Mouse (Mus musculus) forebrain, embryonic 13.5 days (tissue): ENCODE measurements at regions not wholly inside any gene's neighbourhood (a gene's known extent, or its start where the extent isn't known, plus 50 kb on each side); places are given as distances from the start of the nearest gene placed in this dataset.
"Not testable (repeated sequence)": the region's sequence is repeated elsewhere in the genome, so short reads cannot be mapped to it uniquely, and the experiment has no call there.

Source experiments
- ATAC-seq: fragments of 200-750 bp; cut with Nextera tagmentation; 2 replicates; pipeline ENCODE4 v1.8.0; 2017
- H3K27ac ChIP-seq: fragments of 300-500 bp; sonication (generic); 2 replicates; pipeline ENCODE4 v1.5.1; 2015; ENCODE audit warnings: inconsistent platforms, mild to moderate bottlenecking, moderate library complexity
- H3K27me3 ChIP-seq: fragments of 300-500 bp; sonication (generic); 2 replicates; pipeline ENCODE4 v1.6.1; 2015; ENCODE audit warnings: mild to moderate bottlenecking, inconsistent platforms
- H3K36me3 ChIP-seq: fragments of 300-500 bp; sonication (generic); 2 replicates; pipeline ENCODE4 v1.6.1; 2015; ENCODE audit warnings: mild to moderate bottlenecking, inconsistent platforms; ENCODE audit not compliant: poor library complexity, severe bottlenecking
- H3K4me1 ChIP-seq: fragments of 300-500 bp; sonication (generic); 2 replicates; pipeline ENCODE4 v1.6.1; 2015; ENCODE audit warnings: inconsistent platforms
- H3K4me2 ChIP-seq: fragments of 300-500 bp; sonication (generic); 2 replicates; pipeline ENCODE4 v1.6.1; 2015; ENCODE audit warnings: inconsistent platforms, mild to moderate bottlenecking, moderate library complexity
- H3K4me3 ChIP-seq: fragments of 300-500 bp; sonication (generic); 2 replicates; pipeline ENCODE4 v1.5.1; 2015; ENCODE audit warnings: mild to moderate bottlenecking, inconsistent platforms
- H3K9ac ChIP-seq: fragments of 300-500 bp; sonication (generic); 2 replicates; pipeline ENCODE4 v1.6.1; 2015; ENCODE audit warnings: mild to moderate bottlenecking, inconsistent platforms
- H3K9me3 ChIP-seq: fragments of 300-500 bp; sonication (generic); replicated peaks from 2 replicates; pipeline ENCODE4 v1.6.1; 2016; ENCODE audit warnings: inconsistent platforms
- WGBS: fragments of 180-500 bp; shearing (Covaris S2); methylation state at CpG from one replicate; pipeline ENCODE4 v1.1.7; 2015; 5-methylcytosine and 5-hydroxymethylcytosine counted together

- no peak overlapping the region for H3K27ac ChIP-seq
- H3K4me3 ChIP-seq, result no peak overlapping the region
- H3K9ac ChIP-seq, result no peak overlapping the region
- H3K27me3 ChIP-seq, result no peaks in the 10 kb centered on the region
- H3K9me3 ChIP-seq, result no peaks in the 10 kb centered on the region
- 92% methylated on average over 4 of the region's 4 CpGs for WGBS
- H3K36me3 ChIP-seq, result no peaks in the 10 kb centered on the region
- H3K4me1 ChIP-seq, result peaks cover 20% of the 10 kb centered on the region
- H3K4me2 ChIP-seq, result no peak overlapping the region
- no peak for ATAC-seq
Observed at GRCm38 (mm10) chr15:62253724-62254123, 1330.9 kb upstream of the A1bg start.

GRCm38 (mm10) chr15:62252078-62252833 lies 1329.4 kb upstream of the A1bg start:
- H3K9me3 ChIP-seq, ATAC-seq, H3K27me3 ChIP-seq, H3K27ac ChIP-seq, H3K4me2 ChIP-seq, H3K4me1 ChIP-seq, H3K9ac ChIP-seq, H3K36me3 ChIP-seq, H3K4me3 ChIP-seq: not testable (repeated sequence)
- 86% methylated on average over 2 of the region's 2 CpGs for WGBS

- Histone ChIP-seq H3K9me3 (no peaks in the 10 kb centered on the region), H3K36me3 (no peaks in the 10 kb centered on the region), H3K27me3 (no peaks in the 10 kb centered on the region), H3K9ac (no peak overlapping the region), H3K4me2 (no peak overlapping the region), H3K4me3 (no peak overlapping the region), H3K27ac (no peak overlapping the region), H3K4me1 (peaks cover 10% of the 10 kb centered on the region)
- no peak; the same call in 1 of the 2 replicates for ATAC-seq
- WGBS, result 38% methylated on average over 4 of the region's 4 CpGs
Observed at GRCm38 (mm10) chr15:62249436-62249835, 1326.6 kb upstream of the A1bg start.

- Histone ChIP-seq H3K4me3 (no peak overlapping the region), H3K4me2 (no peak overlapping the region), H3K27ac (no peak overlapping the region), H3K9ac (no peak overlapping the region), H3K36me3 (no peaks in the 10 kb centered on the region), H3K27me3 (no peaks in the 10 kb centered on the region), H3K4me1 (peaks cover 10% of the 10 kb centered on the region), H3K9me3 (no peaks in the 10 kb centered on the region)
- no peak for ATAC-seq
- WGBS, result 90% methylated on average over 4 of the region's 4 CpGs
Observed at GRCm38 (mm10) chr15:62246561-62247079, 1323.8 kb upstream of the A1bg start.

- H3K27me3 ChIP-seq, result no peaks in the 10 kb centered on the region
- H3K9ac ChIP-seq, result no peak overlapping the region
- 93% methylated on average over 1 of the region's 1 CpGs for WGBS
- ATAC-seq, result no peak
- H3K9me3 ChIP-seq, result no peaks in the 10 kb centered on the region
- no peak overlapping the region for H3K4me2 ChIP-seq
- H3K4me1 ChIP-seq, result peaks cover 10% of the 10 kb centered on the region
- no peaks in the 10 kb centered on the region for H3K36me3 ChIP-seq
- H3K4me3 ChIP-seq, result no peak overlapping the region
- H3K27ac ChIP-seq, result no peak overlapping the region
Observed at GRCm38 (mm10) chr15:62245237-62245636, 1322.4 kb upstream of the A1bg start.

GRCm38 (mm10) chr15:62244819-62245218 lies 1322.0 kb upstream of the A1bg start:
- ATAC-seq, result no peak
- H3K27ac ChIP-seq, result no peak overlapping the region
- no peaks in the 10 kb centered on the region for H3K27me3 ChIP-seq
- H3K4me1 ChIP-seq, result peaks cover 6% of the 10 kb centered on the region
- no peak overlapping the region for H3K9ac ChIP-seq
- H3K36me3 ChIP-seq, result no peaks in the 10 kb centered on the region
- no peak overlapping the region for H3K4me3 ChIP-seq
- H3K9me3 ChIP-seq, result no peaks in the 10 kb centered on the region
- H3K4me2 ChIP-seq, result no peak overlapping the region
- WGBS, result 97% methylated on average over 3 of the region's 3 CpGs

GRCm38 (mm10) chr15:62240031-62240430 lies 1317.2 kb upstream of the A1bg start:
- no peak for ATAC-seq
- Histone ChIP-seq H3K4me1 (no peaks in the 10 kb centered on the region), H3K36me3 (no peaks in the 10 kb centered on the region), H3K4me2 (no peak overlapping the region), H3K9me3 (no peaks in the 10 kb centered on the region), H3K9ac (no peak overlapping the region), H3K4me3 (no peak overlapping the region), H3K27me3 (no peaks in the 10 kb centered on the region), H3K27ac (no peak overlapping the region)
- 93% methylated on average over 3 of the region's 3 CpGs for WGBS

GRCm38 (mm10) chr15:62238503-62239045 lies 1315.8 kb upstream of the A1bg start:
- H3K9ac ChIP-seq, result no peak overlapping the region
- no peak overlapping the region for H3K27ac ChIP-seq
- H3K36me3 ChIP-seq, result no peaks in the 10 kb centered on the region
- WGBS, result 88% methylated on average over 5 of the region's 5 CpGs
- no peak overlapping the region for H3K4me3 ChIP-seq
- no peaks in the 10 kb centered on the region for H3K4me1 ChIP-seq
- ATAC-seq, result no peak
- no peaks in the 10 kb centered on the region for H3K9me3 ChIP-seq
- no peak overlapping the region for H3K4me2 ChIP-seq
- H3K27me3 ChIP-seq, result no peaks in the 10 kb centered on the region

- H3K4me1 ChIP-seq, result no peaks in the 10 kb centered on the region
- H3K4me2 ChIP-seq, result no peak overlapping the region
- H3K27me3 ChIP-seq, result no peaks in the 10 kb centered on the region
- H3K9ac ChIP-seq, result no peak overlapping the region
- H3K4me3 ChIP-seq, result no peak overlapping the region
- no peaks in the 10 kb centered on the region for H3K9me3 ChIP-seq
- H3K36me3 ChIP-seq, result no peaks in the 10 kb centered on the region
- ATAC-seq, result no peak
- 66% methylated on average over 2 of the region's 2 CpGs for WGBS
- H3K27ac ChIP-seq, result no peak overlapping the region
Observed at GRCm38 (mm10) chr15:62236056-62236455, 1313.2 kb upstream of the A1bg start.

- no peak for ATAC-seq
- H3K4me1 ChIP-seq, result no peaks in the 10 kb centered on the region
- no peak overlapping the region for H3K4me2 ChIP-seq
- H3K9ac ChIP-seq, result no peak overlapping the region
- no peaks in the 10 kb centered on the region for H3K27me3 ChIP-seq
- H3K9me3 ChIP-seq, result no peaks in the 10 kb centered on the region
- no peak overlapping the region for H3K27ac ChIP-seq
- H3K36me3 ChIP-seq, result no peaks in the 10 kb centered on the region
- 95% methylated on average over 4 of the region's 4 CpGs for WGBS
- no peak overlapping the region for H3K4me3 ChIP-seq
Observed at GRCm38 (mm10) chr15:62234182-62234760, 1311.5 kb upstream of the A1bg start.

GRCm38 (mm10) chr15:62233154-62233553 lies 1310.3 kb upstream of the A1bg start:
- H3K9me3 ChIP-seq, result no peaks in the 10 kb centered on the region
- no peaks in the 10 kb centered on the region for H3K4me1 ChIP-seq
- H3K4me2 ChIP-seq, result no peak overlapping the region
- WGBS, result 82% methylated on average over 8 of the region's 8 CpGs
- no peak for ATAC-seq
- no peaks in the 10 kb centered on the region for H3K27me3 ChIP-seq
- H3K4me3 ChIP-seq, result no peak overlapping the region
- no peak overlapping the region for H3K9ac ChIP-seq
- no peaks in the 10 kb centered on the region for H3K36me3 ChIP-seq
- no peak overlapping the region for H3K27ac ChIP-seq

- no peaks in the 10 kb centered on the region for H3K4me1 ChIP-seq
- WGBS, result 85% methylated on average over 2 of the region's 2 CpGs
- ATAC-seq, result no peak
Observed at GRCm38 (mm10) chr15:62231709-62232108, 1308.9 kb upstream of the A1bg start.

More at GRCm38 (mm10) chr15:62231709-62232108, 1308.9 kb upstream of the A1bg start:
- Histone ChIP-seq H3K9ac (no peak overlapping the region), H3K9me3 (no peaks in the 10 kb centered on the region), H3K4me3 (no peak overlapping the region), H3K27ac (no peak overlapping the region), H3K36me3 (no peaks in the 10 kb centered on the region), H3K4me2 (no peak overlapping the region), H3K27me3 (no peaks in the 10 kb centered on the region)
